Comparison of ENCODE assay signal across 8 mouse cellular contexts in genomic region chrX:47912306-47912792, GRCm38 (mm10). TPM values are rescaled to one million over a fixed set of nuclear protein-coding genes. Genes with fewer than 3 reads are reported as not detected.
A peak's percentile ranks its signal among the peaks of the same experiment; 100 is the strongest.
DNase-seq lines count a peak whose midpoint lies in the region; ATAC-seq lines count a peak whose summit lies in the region.

Gene Ocrl (plus strand): TSS chrX:47912387.

- no peaks in the 10 kb centered on the region for H3K36me3 ChIP-seq in forebrain, embryonic 11.5 days (ENCODE audit: control insufficient read depth, insufficient read depth, low read length)
- H3K36me3 ChIP-seq in heart, embryonic 14.5 days (ENCODE audit: control insufficient read depth, insufficient read depth, low read length), result 0 out of 2 replicates have a peak, but pooled peaks cover 5% of the 10 kb centered on the region
- no peaks in the 10 kb centered on the region for H3K36me3 ChIP-seq in liver, embryonic 12.5 days
- H3K36me3 ChIP-seq in splenic B cell, adult 2 months (ENCODE audit: control insufficient read depth, insufficient read depth, low read length, poor library complexity, severe bottlenecking), result no peaks in the 10 kb centered on the region

- peak; percentile 90 for ATAC-seq in CD4-positive, CD25-positive, alpha-beta regulatory T cell, adult 4 months
- ATAC-seq in forebrain, embryonic 11.5 days (replicated peaks; ENCODE audit: low FRiP score), result peak; percentile 91
- peak; percentile 78 for ATAC-seq in heart, embryonic 14.5 days (ENCODE audit: insufficient number of reproducible peaks, insufficient read depth, low FRiP score, low read depth)
- ATAC-seq in liver, embryonic 12.5 days, result peak; percentile 85

- no peaks in the 10 kb centered on the region for H3K27me3 ChIP-seq in forebrain, embryonic 11.5 days (ENCODE audit: control insufficient read depth, insufficient read depth, low read length)
- no peaks in the 10 kb centered on the region for H3K27me3 ChIP-seq in heart, embryonic 14.5 days (ENCODE audit: control insufficient read depth, insufficient read depth, low read length)
- no peaks in the 10 kb centered on the region for H3K27me3 ChIP-seq in liver, embryonic 12.5 days (replicated peaks)
- no peaks in the 10 kb centered on the region for H3K27me3 ChIP-seq in splenic B cell, adult 2 months (ENCODE audit: control insufficient read depth, insufficient read depth, low read length, poor library complexity, severe bottlenecking)

- no peaks in the 10 kb centered on the region for H3K9me3 ChIP-seq in forebrain, embryonic 11.5 days (ENCODE audit: control insufficient read depth, low read length)
- H3K9me3 ChIP-seq in heart, embryonic 14.5 days (ENCODE audit: control insufficient read depth, low read length), result no peaks in the 10 kb centered on the region
- no peaks in the 10 kb centered on the region for H3K9me3 ChIP-seq in liver, embryonic 12.5 days (replicated peaks)

- H3K4me2 ChIP-seq in forebrain, embryonic 11.5 days (ENCODE audit: low read depth, low read length, severe bottlenecking), result peak within 1 kb of the TSS; percentile 59
- peak within 1 kb of the TSS; percentile 59 for H3K4me2 ChIP-seq in heart, embryonic 14.5 days (ENCODE audit: low read length)
- peak within 1 kb of the TSS; percentile 66 for H3K4me2 ChIP-seq in liver, embryonic 12.5 days

- DNase-seq in c-Kit-positive CD71-positive TER-119-negative erythroid progenitor cells, embryonic 14.5 days (ENCODE audit: low read depth), result peak; percentile 44
- peak; percentile 84 for DNase-seq in forebrain, embryonic 11.5 days (ENCODE audit: low spot score)
- peak; percentile 81 for DNase-seq in kidney, postnatal 10 days
- peak; percentile 73 for DNase-seq in naive thymus-derived CD4-positive, alpha-beta T cell, adult 2 months (ENCODE audit: low read depth)
- peak; percentile 68 for DNase-seq in splenic B cell, adult 2 months (ENCODE audit: low read depth, low spot score)

- 15% methylated on average over 30 of the region's 35 CpGs for WGBS in forebrain, embryonic 11.5 days
- 11% methylated on average over 35 of the region's 35 CpGs for WGBS in heart, embryonic 14.5 days
- WGBS in liver, embryonic 12.5 days (ENCODE audit: insufficient replicate concordance), result 13% methylated on average over 21 of the region's 35 CpGs

- H3K4me3 ChIP-seq in forebrain, embryonic 11.5 days (ENCODE audit: low read depth, low read length), result peak within 1 kb of the TSS; percentile 57
- peak within 1 kb of the TSS; percentile 62 to 69 for H3K4me3 ChIP-seq in heart, embryonic 14.5 days (ENCODE audit: control insufficient read depth in 1 of 2, insufficient read depth in 1 of 2, low read depth in 1 of 2, low read length in 2 of 2)
- H3K4me3 ChIP-seq in liver, embryonic 12.5 days, result peak within 1 kb of the TSS; percentile 67

- H3K27ac ChIP-seq in forebrain, embryonic 11.5 days (ENCODE audit: low read depth, low read length), result no peak within 1 kb of the TSS
- H3K27ac ChIP-seq in heart, embryonic 14.5 days (replicated peaks in 1 of 2; ENCODE audit: control insufficient read depth in 1 of 2, insufficient read depth in 1 of 2, low read depth in 2 of 2, low read length in 2 of 2), result peak within 1 kb of the TSS in 1 of 2 experiments; percentile 71; a peak in 2 of 4 replicates
- H3K27ac ChIP-seq in liver, embryonic 12.5 days, result peak within 1 kb of the TSS; percentile 60; the same call in 1 of the 2 replicates

- H3K9ac ChIP-seq in forebrain, embryonic 11.5 days (ENCODE audit: low read length), result peak within 1 kb of the TSS; percentile 88
- H3K9ac ChIP-seq in heart, embryonic 14.5 days (ENCODE audit: low read length), result peak within 1 kb of the TSS; percentile 81
- peak within 1 kb of the TSS; percentile 75 for H3K9ac ChIP-seq in liver, embryonic 12.5 days

- H3K4me1 ChIP-seq in forebrain, embryonic 11.5 days (replicated peaks; ENCODE audit: control insufficient read depth, insufficient read depth, low read length), result no peaks in the 10 kb centered on the region
- 0 out of 4 replicates have a peak, but pooled peaks cover 0 to 4% of the 10 kb centered on the region in 2 experiments for H3K4me1 ChIP-seq in heart, embryonic 14.5 days (ENCODE audit: control insufficient read depth in 2 of 2, insufficient read depth in 2 of 2, low read length in 2 of 2)
- 0 out of 2 replicates have a peak, but pooled peaks cover 10% of the 10 kb centered on the region for H3K4me1 ChIP-seq in liver, embryonic 12.5 days

RNA-seq across cellular contexts. Expression of gene Ocrl, which starts in this region (rescaled TPM):
- 1 to 10 TPM; 7.0 to 8.4 TPM for polyA plus RNA-seq in CD4-positive, CD25-positive, alpha-beta regulatory T cell, adult 4 months (2017; shearing (Covaris generic))
- 23.5 and 26.0 TPM in 2 replicates for polyA plus RNA-seq in forebrain, embryonic 11.5 days (2014; fragmentation: Nextera tagmentation; extraction: Ambion mirVana)
- 16.1 and 17.2 TPM in 2 replicates for polyA plus RNA-seq in heart, embryonic 14.5 days (2014; fragmentation: Nextera tagmentation; extraction: Ambion mirVana)
- polyA plus RNA-seq in liver, embryonic 12.5 days (2016; fragmentation: Nextera tagmentation; extraction: Ambion mirVana), result 5.8 and 6.7 TPM in 2 replicates
